Mouse (Mus musculus): ENCODE results near the gene Lcn2. TPM values are rescaled to one million over a fixed set of nuclear protein-coding genes. Genes with fewer than 3 reads are reported as not detected.

Gene Lcn2
- total RNA-seq, 2 experiments from 2014 or later: 1.7 to 2.1 TPM

DNA sequence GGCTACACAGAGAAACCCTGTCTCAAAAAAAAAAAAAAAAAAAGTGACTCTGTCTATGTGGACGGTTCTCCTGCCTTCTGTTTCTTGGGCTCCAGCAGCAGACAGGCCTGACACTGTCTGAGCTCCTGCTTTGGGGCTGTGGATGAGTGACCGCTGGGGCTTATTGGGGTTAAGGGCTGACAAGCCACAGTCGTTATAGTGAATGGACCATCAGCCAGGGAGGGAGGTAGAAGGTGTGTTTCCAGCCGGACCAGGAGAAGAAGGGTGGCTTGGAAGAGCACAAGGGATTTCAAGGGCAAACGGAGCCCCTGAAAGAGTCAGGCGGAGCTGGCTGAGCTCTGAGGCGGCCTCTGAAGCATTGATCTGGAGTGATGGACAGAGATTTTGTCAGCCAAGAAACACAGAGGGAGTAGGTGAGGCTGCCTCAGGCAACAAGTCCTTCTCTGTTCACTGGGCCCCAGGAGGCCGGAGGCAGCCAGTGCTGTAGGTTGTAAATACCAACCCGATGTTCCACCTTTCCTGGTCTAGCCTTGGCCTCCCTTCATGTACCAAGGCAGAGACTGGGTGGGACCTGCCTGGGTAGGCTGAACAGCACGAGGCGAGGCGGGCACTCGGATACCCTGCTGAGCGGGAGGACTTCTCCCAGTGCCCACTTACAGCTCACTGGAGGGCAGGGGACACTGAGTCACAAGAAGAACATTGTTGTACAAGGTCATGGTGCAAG is 43.3 kb downstream of the Lcn2 start:
- DNase-seq (ENCODE audit: low spot score in 2 of 2): no peak

DNA sequence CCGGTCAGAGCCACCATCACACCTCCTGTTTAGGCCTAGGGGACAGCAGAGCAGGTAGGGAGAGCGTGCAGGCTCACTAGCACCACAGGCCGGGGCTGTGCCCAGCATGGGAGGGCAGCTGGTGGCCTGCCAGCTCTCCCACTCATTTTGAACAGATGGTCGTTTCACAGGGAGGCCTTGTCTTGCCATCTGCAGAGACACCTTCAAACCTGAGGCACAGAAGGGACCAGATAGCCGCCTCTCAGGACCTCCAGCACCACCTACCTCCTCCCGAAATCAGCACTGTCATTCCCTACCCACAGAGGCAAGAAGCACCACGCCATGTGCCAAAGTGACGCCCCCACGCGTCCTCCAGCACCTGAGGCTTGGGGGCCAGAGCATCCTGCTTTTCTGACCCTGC is 44.0 kb downstream of the Lcn2 start:
- no peak for DNase-seq (ENCODE audit: low spot score in 2 of 2)

DNA sequence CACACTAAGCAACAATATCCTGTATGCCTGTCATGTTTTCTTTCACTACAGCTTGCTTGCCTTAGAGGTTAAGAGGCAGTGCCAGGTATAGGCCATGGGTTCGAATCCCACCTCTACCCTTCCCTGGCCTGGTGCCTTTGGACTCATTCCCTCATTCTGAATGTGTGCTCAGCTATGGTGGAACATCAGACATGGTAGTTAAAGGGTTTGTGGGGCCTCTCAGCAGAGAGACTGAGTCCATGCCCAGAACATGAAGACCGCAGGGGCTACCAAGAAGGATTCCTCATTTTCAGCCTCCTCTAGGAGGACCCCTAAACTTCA is 44.7 kb downstream of the Lcn2 start:
- DNase-seq (ENCODE audit: low spot score in 2 of 2): no peak

DNA sequence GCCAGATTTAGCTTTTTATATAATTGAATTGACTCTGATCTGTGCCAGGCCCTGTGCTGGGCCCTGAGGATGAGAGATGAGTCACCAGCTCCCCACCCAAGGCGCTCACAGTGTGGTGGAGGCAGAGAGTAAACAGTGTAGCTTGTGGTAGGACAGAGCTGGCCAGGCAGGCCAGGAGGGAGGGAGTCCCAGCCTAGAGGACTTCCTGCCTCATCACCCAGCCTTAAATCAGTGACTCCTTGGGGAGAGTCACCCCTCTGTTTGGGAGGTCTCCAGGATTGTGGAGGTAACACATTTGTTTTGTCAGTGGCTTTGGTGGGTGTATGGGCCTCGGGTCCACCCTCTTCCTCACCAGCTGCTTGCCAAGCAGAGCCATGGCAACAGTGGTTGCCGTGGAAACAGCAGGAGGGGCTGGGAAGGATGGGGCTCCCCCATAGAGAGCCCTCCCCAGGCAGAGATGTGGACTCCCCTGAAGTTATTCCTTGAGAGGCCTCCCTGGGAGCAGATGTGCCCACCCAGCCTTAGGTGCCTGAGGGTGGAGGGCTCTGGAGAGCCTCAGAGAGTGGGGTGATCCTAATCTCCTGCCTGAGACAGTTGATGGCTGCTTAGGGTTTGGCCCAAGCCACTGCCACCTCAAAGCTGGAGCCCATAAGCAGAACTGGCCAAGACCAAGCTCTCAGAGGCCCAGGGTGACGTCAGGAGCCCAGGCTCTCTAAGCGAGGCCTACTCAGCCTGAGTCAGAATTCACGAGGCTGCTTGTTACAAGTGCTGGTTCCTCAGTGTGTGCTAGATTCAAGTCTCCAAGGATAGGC is 45.3 kb downstream of the Lcn2 start:
- DNase-seq (ENCODE audit: low spot score in 2 of 2): no peak

DNA sequence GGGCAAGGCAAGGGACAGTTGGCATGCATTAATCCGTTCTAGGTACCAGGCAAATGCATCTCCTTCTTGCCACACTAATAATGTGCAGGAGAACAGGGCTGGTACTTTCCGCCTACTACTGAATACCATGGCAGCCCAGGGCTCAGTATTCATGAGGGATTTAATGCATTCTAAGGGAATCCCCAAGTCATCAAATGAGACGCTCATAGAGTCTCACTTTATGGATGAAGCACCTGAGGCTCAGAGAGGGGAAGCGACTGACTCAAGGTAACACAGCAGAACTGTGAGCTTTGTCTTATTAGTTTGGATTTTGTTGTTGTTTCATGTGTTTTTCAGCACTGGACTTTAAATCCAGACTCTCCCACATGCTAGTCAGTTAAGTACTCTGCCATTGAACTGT is 46.0 kb downstream of the Lcn2 start:
- no peak for DNase-seq (ENCODE audit: low spot score in 2 of 2)

DNA sequence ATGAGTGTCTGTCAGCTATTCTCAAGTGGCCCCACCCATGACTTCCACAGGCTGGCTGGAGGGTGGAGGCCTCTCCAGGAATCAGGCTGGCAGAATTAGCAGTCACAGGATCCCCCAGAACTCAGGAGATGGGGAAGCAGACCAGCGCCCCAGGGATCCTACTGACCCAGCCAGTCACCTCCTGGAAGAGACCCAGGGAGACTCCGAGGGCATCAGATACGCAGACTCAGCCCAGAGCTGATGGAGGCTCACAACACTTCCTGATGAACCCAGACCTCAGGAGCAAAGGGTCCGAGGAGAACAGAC is 46.5 kb downstream of the Lcn2 start:
- DNase-seq (ENCODE audit: low spot score in 2 of 2): no peak

DNA sequence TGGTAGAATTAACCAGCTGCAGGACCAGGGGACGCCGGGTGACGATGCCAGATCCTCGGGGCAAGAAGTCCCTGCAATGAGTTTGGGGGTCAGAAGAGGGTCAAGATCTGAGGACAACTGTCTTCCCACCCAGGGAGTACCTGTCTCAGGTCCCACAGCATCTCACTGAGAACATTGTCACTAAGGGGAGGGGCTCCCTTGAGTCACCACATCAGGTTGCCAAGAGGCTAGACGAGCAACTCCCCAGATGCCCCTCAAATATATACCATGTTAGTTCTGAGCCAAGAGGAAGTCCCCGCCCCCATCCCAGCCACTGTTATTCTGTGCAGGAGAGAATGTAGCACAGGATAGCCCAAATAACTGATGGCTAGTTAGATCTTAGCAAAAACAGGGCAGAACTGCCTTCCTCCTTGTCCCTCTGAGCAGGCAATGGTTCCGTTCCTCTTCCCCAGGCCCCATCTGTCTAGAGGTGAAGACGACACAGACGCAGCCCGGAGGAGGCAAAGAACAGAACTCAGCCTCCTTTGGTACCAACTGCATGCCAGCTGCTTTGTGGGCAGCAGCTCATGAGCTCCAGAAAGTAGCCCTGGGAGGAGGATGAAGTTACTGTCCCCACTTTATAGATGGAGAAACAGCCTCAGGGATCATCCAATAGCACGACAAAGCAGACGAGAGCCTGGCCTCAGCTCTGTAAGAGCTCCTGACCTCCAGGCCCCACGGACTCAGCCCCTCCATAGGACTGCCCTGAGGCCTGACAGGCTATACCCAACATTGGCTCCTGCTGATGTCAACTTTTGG is 47.0 kb downstream of the Lcn2 start:
- no peak for DNase-seq (ENCODE audit: low spot score in 2 of 2)

DNA sequence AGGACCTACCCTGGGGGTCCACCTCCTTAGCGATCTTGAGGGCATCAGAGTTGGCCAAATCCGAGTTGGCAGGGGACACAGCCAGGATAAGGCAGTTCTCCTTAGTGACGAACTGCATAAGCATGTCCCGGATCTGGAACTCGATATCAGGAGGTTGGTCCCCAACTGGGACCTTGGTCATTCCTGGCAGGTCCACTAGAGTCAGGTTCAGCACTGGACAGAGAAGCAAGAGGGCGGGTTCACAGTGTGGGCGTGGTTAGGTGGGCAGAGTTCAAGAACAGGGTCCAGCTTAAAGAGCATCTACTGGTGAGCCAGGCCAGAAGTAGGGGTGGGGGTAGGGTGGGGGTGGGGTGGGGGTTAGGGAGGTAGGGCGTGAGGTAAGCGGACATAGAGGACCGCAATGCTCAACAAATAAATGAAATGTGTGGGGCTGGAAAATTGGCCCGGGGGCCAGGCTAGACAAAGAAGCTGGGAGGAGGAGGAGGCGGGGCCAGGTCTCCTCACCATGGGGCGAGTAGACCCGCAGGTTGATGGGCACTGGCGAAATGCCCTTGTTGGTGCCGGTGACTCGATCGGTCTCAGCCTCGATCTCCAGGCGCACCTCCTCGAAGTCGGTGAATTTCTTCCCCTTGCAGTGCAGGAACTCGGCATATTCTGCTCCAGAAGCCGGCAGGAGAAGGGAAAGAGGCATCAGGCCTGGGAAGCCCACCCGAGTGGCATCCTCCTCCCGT is 48.0 kb downstream of the Lcn2 start:
- DNase-seq (ENCODE audit: low spot score in 2 of 2): no peak

DNA sequence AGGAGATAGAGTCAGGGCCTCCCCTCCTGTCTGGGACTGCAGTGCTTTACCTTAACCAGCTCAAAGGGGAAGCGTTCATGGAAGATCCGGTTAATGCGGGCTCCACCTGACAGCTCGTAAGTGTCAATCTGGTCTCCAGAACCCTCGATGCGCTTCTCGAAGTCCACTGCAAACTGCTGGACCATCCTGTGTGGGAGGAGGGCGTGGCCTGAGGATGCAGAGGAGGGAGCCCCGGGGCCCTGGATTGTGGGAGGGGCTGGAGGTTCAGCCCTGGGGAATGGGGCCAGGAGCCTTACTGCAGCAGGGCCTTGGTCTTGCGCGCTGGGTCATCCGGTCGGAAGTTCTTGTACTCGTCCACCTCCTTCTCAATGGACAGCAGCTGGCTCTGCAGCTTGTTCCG is 52.2 kb downstream of the Lcn2 start:
- DNase-seq (ENCODE audit: low spot score in 2 of 2): no peak

Other genes starting within 250 kb of the Lcn2 start
- gene Prrc2b, start 237.2 kb downstream of the Lcn2 start, total RNA-seq (2021): 100 to 1,000 TPM in 1 of 2 experiments, 10 to 100 TPM in 1; 94.4 to 102 TPM
- gene Pomt1, start 151.7 kb downstream of the Lcn2 start, total RNA-seq (2021): 10 to 100 TPM; 33.5 to 38.7 TPM
- gene Uck1, start 128.1 kb downstream of the Lcn2 start, total RNA-seq (2021): 100 to 1,000 TPM; 125 to 144 TPM
- 10 to 100 TPM; 70.5 to 75.4 TPM for gene Golga2, start 100.9 kb downstream of the Lcn2 start, total RNA-seq (2021)
- 100 to 1,000 TPM; 291 to 303 TPM for gene Swi5, start 100.2 kb downstream of the Lcn2 start, total RNA-seq (2021)
- 10 to 100 TPM; 62.6 to 69.6 TPM for gene Ciz1, start 35.9 kb downstream of the Lcn2 start, total RNA-seq (2021)
- 10 to 100 TPM; 18.6 to 25.6 TPM for gene Dnm1, start 34.9 kb downstream of the Lcn2 start, total RNA-seq (2021)
- gene 1110008P14Rik, start 6.3 kb downstream of the Lcn2 start, total RNA-seq (2021): 100 to 1,000 TPM; 158 to 166 TPM
- 10 to 100 TPM; 56.9 to 66.5 TPM for gene Ptges2, start 7.6 kb upstream of the Lcn2 start, total RNA-seq (2021)
- gene Naif1, start 62.2 kb upstream of the Lcn2 start, total RNA-seq (2021): 1 to 10 TPM; 4.1 to 4.5 TPM
- 10 to 100 TPM; 48.8 to 55.3 TPM for gene Slc25a25, start 63.2 kb upstream of the Lcn2 start, total RNA-seq (2021)
- 10 to 100 TPM; 27.4 to 41.0 TPM for gene Fam102a, start 147.1 kb upstream of the Lcn2 start, total RNA-seq (2021)
- gene Dpm2, start 182.6 kb upstream of the Lcn2 start, total RNA-seq (2021): 10 to 100 TPM; 49.7 to 58.0 TPM
- not detected for gene Pip5kl1, start 186.5 kb upstream of the Lcn2 start, total RNA-seq (2021)
- not detected for gene 9430097D07Rik, start 187.4 kb upstream of the Lcn2 start, total RNA-seq (2021)
- gene St6galnac4, start 198.8 kb upstream of the Lcn2 start, total RNA-seq (2021): 10 to 100 TPM in 1 of 2 experiments, 1 to 10 TPM in 1; 6.6 to 11.4 TPM
- gene St6galnac6, start 211.5 kb upstream of the Lcn2 start, total RNA-seq (2021): 10 to 100 TPM; 52.4 to 67.9 TPM
- 10 to 100 TPM; 31.2 to 48.5 TPM for gene Ak1, start 233.5 kb upstream of the Lcn2 start, total RNA-seq (2021)

All from adrenal gland, adult 18-20 months (tissue).